Mouse (Mus musculus) left cerebral cortex, postnatal 4 days (tissue): ENCODE measurements at regions not wholly inside any gene's neighbourhood (a gene's known extent, or its start where the extent isn't known, plus 50 kb on each side); places are given as distances from the start of the nearest gene placed in this dataset.

Experiments
- DNase-seq: peaks from one replicate; pipeline ENCODE4 v3.0.0-alpha.2; 2022
- intact Hi-C: fragments of 180-260 bp; cut with DNase I; formaldehyde crosslinking; loops from one replicate; pipeline ENCODE4 v1.15.1; 2025

GRCm38 (mm10) chr13:99847531-99847930, 53.4 kb downstream of the Cartpt start:
- no peak for DNase-seq
- intact Hi-C loops: no loop called here

GRCm38 (mm10) chr13:99842626-99843025, 58.3 kb downstream of the Cartpt start:
- peak; percentile 64 for DNase-seq
- intact Hi-C loops: no loop called here

DNA sequence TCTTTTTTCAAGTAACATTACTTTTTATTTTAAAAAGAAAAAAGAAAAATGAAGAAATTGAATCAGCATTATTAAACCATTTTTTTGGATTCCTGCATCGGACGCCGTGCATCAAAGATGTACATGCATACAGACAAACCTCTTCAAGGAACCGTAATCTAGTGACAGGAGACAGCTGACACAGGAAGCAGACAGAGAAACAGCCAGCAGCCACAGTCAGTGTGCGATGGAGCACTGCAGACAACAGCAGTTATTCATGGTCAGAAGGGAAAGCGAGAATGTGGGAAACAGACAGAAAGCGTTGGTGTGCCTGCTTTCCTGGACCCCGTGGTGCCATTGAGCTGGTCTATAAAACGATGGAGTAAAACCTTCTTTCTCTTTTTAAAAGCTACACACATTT, 61.4 kb downstream of the Cartpt start:
- intact Hi-C loops: loop anchor here (5.0 kb wide), 3 partner anchors 327 to 472 kb away; no protein-coding TSS in a partner anchor
- no peak for DNase-seq

DNA sequence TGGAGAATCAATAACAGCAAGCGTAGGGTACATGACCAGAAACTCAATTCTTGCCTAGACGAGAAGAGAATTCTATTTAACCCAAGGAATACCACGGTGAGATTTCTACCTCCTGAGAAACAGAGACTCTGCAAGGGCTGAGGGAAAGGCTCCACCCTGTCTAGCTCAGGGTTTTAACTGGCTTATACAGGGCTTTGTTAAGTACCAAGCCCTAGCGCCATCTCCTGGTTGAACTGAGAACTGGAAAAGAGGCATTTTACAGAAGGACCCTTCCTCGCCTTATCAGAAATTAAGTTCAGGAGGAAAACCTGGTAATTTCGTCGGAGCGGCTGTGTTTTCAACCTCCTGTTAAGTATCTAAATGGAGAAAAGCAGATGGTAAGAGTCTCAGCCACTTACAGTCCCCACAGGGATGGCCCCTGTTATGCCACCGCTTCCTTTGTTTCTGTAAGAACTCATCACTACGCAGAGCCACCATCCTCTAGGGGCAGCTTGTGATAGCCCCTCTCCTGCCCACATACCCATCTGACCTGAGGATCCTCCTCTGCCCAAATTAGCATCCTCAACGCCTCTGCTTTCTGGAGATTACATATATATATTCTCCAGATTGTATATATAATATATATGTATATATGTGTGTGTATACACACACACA, 63.0 kb downstream of the Cartpt start:
- intact Hi-C loops: loop anchor here (5.0 kb wide), 3 partner anchors 326 to 471 kb away; no protein-coding TSS in a partner anchor
- DNase-seq: peak; percentile 84

GRCm38 (mm10) chr13:99837180-99837579, 63.7 kb downstream of the Cartpt start:
- intact Hi-C loops: loop anchor here (5.0 kb wide), 3 partner anchors 325 to 470 kb away; no protein-coding TSS in a partner anchor
- no peak for DNase-seq

DNA sequence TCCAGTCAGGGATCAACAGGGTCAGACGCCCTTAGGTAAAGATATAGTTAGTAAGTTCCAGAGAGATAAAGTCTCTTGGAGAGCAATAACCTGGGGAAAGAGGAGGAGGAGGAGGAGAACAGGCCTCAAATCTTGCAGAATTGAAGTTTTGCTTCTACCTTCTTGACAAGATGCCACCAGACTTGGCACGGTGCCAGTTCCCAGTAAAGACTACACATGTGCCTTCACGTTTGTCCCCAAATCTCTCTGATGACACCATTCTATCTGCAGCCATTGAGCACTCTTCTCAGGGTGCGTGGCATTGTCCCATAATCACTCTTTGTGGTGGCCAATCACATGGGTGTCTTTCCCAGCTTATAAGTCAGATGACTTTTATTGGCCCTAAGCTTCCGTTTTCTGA, 64.3 kb downstream of the Cartpt start:
- peak; percentile 43 for DNase-seq
- intact Hi-C loops: loop anchor here (5.0 kb wide), 3 partner anchors 324 to 469 kb away; no protein-coding TSS in a partner anchor

- intact Hi-C loops: loop anchor here (5.0 kb wide), 3 partner anchors 323 to 468 kb away; no protein-coding TSS in a partner anchor
- no peak for DNase-seq
Observed at GRCm38 (mm10) chr13:99835518-99835917, 65.4 kb downstream of the Cartpt start.

DNA sequence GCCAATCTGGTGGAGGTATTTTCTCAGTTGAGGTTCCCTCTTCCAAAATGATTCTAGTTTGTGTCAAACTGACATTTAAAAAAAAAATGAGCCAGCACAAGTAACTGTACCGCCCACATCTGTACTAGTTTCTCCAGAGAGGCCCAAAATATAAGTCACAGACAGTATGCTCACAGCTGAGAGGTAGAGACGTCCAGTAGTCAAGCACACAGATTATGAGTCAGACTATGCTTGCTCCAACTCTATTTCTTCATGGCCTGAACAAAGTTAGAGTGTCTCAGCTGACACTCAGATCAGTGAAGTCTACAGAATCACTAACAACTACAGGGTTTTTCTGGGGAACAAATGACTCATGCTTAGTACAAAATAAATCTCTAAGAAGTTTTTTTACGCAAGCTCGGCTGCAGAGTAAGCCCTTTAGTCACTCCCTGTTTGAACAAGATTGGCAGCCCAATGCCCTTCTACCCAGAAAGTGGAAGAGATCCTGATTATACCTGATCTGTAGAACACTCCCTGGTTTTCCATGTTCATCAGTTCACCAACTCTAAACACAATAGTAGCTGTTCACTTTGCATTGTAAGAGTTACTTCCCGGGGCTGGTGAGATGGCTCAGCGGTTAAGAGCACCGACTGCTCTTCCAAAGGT, 70.7 kb downstream of the Cartpt start:
- no peak for DNase-seq
- intact Hi-C loops: no loop called here

GRCm38 (mm10) chr13:99827573-99827972, 73.3 kb downstream of the Cartpt start:
- DNase-seq: no peak
- intact Hi-C loops: no loop called here

DNA sequence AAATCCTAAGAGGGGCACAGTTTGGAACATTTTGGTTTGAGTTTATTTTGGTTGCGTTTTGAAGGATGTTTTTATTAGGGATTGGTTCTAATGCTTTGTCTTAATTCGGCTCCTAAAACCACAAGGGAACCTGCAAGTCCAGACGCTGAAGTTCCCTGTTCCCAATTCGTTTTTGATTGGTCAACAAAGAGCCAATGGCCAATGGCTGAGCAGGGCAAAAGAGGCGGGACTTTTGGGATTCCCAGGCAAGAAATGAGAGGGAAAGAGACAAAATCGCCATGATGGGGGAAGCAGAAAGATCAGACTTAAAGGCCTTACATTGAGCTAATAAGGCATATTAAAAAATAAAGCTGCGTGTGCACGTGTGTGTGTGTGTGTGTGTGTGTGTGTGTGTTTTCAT, 76.3 kb downstream of the Cartpt start:
- intact Hi-C loops: no loop called here
- DNase-seq: no peak

GRCm38 (mm10) chr13:99816666-99817065, 84.2 kb downstream of the Cartpt start:
- no peak for DNase-seq
- intact Hi-C loops: no loop called here

GRCm38 (mm10) chr13:99815786-99816185, 85.1 kb downstream of the Cartpt start:
- intact Hi-C loops: no loop called here
- DNase-seq: no peak

DNA sequence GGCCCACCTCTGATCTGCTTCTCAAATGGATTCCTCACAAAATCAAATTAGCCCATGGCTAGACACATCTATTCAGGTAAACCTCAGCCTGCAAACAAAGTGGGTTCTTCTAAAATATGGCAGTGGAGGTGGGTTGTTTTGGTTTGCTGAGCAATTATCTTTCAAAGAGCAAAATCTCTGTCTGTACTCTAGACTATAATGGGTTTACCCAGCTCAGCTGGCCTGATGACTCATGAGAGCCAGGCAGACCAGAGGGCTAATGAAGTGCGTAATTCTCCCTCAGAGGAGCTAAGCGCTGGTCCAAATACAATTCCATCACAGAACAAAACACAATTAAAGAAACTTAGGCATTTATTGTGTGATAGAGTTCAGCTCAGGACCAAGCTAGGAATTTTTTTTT, 86.1 kb downstream of the Cartpt start:
- no peak for DNase-seq
- intact Hi-C loops: no loop called here

DNA sequence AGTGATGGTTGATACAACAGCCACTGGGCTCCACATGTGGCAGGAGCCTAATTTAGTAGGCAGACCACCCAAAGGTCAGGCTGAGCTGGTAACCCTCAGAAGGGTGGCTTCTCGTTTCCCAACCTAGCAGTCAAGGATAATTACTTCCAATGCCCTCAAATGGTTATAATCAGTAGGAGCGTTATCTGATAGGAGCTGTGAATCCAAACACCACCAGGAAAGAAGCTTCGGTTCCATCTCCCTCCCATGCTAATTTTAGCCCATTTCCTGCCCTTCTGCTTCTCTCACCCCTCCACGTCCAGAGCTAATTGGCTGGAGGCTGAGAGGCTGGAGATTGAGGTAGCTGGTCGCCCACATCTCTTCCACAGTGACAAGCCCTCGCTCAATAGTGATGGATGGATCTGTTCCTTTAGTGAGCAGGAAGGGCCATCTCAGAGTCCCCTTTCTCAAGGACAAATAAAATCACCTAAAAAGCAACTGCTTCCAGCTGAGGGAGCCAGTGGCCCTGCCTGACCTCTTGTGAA, 86.8 kb downstream of the Cartpt start:
- intact Hi-C loops: no loop called here
- no peak for DNase-seq

GRCm38 (mm10) chr13:99794448-99794847, 106.4 kb downstream of the Cartpt start:
- no peak for DNase-seq
- intact Hi-C loops: no loop called here

GRCm38 (mm10) chr13:99793786-99794435, 107.0 kb downstream of the Cartpt start:
- no peak for DNase-seq
- intact Hi-C loops: no loop called here

GRCm38 (mm10) chr13:99793001-99793400, 107.9 kb downstream of the Cartpt start:
- no peak for DNase-seq
- intact Hi-C loops: no loop called here

- intact Hi-C loops: no loop called here
- DNase-seq: no peak
Observed at GRCm38 (mm10) chr13:99790951-99791350, 109.9 kb downstream of the Cartpt start.

- no peak for DNase-seq
- intact Hi-C loops: no loop called here
Observed at GRCm38 (mm10) chr13:99787760-99788159, 113.1 kb downstream of the Cartpt start.

DNA sequence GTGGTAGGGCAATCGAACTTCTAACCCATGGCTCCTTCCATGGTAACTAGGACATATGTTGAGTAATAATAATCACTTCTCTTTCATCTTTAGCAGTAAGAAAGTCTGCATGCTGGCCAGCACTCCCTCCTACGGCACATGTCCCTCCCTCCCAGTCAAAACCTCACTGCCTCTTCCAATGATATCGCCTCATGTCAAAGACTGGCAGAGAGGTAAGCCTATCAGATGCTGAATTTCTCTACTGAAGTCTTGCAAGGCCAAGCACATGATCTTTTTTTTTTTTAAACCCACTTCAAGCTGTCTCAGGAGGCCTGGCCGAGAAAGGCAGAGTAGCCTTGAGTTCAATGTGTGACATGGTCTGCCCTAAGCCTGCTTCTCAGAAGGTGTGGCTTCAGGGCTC, 115.5 kb downstream of the Cartpt start:
- no peak for DNase-seq
- intact Hi-C loops: no loop called here

- intact Hi-C loops: no loop called here
- no peak for DNase-seq
Observed at GRCm38 (mm10) chr13:99784314-99784713, 116.6 kb downstream of the Cartpt start.
